Mouse (Mus musculus) cerebellum, adult 11-12 months (tissue): ENCODE measurements at regions not wholly inside any gene's neighbourhood (a gene's known extent, or its start where the extent isn't known, plus 50 kb on each side); places are given as distances from the start of the nearest gene placed in this dataset.

Experiments used
- DNase-seq: peaks from one replicate; pipeline ENCODE4 v3.0.0; 2022

DNA sequence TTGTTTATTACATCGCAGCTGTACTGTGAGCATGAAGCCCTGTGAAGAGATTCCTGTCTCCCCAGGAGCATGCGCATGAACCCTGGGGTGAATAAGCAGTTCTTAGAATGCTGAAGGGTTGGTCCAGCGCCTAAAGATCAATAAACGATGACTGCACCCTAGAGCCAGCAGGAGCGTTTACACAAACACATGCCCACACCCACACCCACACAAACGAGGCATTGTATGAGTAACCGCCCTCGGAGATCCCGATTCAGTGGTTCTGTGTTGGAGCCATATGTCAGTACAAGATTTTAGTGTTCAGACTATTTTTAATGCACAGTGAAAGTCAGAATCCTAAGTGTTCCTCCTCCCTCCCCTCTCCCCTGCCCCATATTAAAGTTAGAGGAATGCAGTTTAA lies 57.3 kb downstream of the Edn1 start:
- no peak for DNase-seq

DNA sequence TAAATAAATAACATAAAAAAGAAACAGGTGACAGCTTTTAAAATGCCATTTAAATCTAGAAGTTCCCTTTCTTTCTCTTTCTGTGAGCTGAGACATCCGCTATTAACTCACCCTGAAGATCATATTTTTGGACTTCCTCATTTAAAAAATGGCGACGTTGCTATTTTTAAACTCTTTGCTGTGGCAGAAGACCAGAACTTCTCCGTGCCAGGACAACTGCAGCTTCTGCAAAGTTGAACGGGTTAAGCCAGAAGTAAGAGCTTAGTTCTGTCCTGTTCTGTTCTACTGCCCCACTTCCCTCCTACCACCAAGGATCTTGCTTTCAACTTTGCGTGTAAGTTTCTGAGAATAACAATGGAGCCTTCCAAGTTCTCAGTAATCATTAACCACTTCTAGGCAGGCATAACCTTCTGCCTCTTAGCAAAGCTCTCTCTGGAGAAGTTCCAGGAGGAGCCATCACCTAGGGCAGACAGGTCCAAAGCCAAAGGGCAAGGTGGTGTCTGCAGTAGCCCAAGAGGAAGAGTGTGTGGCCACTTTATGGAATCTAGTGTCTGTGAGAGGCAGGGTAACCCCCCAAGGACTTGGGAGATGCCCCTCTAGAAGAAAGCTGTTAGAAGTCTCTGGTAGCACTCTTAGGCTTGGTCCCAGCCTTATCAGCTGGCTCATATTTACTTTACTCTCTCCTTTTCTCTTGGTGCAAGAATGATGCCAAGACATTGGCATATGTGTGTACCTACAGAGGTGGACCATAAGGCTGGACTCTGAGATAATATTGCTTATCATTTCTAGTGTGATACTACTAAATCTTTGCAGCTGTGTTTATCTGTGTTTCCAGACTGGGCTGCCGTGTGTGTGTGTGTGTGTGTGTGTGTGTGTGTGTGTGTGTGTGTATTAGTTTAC lies 66.6 kb downstream of the Edn1 start:
- DNase-seq, result no peak

DNA sequence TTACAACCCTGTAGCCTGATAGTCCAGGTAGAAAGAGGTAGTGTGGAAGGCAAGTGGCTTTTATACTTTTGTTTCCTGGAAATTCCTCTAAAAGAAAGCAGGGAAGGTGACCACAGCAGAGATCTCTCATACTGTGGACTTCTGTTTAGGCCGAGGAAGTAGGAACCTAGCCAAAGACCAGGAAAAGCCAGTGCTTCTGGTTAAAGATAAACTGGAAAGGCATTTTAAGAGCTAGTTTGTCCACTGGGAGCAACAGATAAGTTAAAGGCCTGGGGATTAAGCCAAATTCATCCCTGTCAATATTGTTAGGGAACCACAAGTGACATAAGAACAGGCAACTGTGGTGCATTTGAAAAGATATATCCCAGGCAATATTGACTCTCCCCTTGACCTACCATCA lies 68.5 kb downstream of the Edn1 start:
- no peak for DNase-seq

DNA sequence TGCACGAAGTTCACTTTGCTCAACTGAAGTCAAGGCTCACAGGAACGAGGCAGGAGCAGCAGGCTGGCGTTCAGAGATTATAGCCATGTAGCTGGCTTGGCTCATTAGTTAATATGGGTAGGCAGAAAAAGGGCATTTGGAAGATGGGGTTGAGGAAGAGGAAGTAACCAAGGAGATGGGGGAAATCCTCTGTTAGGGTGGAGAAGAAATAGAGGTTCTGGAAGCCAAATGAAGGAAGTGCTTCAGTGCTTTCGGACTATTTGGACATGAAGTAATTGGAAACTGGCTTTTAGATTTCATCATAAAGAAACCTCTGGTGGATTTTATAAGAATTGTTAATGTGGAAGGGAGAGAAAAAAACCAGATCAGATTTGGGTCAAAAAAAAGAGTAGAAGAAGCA lies 70.9 kb downstream of the Edn1 start:
- no peak for DNase-seq

DNA sequence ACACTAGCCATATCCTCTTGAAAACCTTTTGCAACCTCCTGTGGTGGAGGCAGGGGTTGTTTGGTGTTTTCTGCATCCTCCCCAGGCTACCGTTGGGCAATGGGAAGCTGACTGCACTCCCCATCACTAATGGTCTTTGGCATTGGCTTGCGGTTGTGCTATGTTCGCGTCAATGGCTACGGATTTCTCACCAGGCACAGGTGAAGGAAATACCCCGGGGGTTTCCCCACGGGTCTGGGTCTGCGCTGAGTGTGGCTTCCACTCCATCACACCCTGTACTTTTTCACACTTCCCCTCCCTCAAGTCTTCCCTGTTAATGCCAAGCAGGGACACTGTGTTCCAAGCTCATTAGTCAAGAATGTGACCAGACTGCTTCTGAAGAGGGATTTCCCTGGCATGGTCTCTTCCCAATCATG lies 72.9 kb downstream of the Edn1 start:
- no peak for DNase-seq

DNA sequence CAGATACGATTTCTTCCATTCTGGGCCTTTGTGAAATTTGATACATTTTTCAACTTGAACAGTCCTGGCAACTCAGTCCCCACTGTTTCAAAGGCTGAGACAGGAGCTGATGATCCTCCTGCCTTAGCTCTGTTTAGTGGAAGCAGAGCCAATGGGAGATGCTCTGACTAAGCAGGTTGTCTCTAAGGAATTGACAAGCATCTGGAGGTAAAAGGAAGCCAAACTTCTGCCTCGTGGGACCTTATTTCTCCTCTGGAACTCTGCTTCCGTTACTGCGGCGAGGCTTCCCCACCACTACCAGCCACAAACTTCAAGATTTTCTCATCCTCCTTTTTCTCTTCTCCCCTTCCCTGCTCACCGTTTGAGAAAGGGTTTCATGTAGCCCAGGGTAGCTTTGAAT lies 78.4 kb downstream of the Edn1 start:
- DNase-seq, result no peak

DNA sequence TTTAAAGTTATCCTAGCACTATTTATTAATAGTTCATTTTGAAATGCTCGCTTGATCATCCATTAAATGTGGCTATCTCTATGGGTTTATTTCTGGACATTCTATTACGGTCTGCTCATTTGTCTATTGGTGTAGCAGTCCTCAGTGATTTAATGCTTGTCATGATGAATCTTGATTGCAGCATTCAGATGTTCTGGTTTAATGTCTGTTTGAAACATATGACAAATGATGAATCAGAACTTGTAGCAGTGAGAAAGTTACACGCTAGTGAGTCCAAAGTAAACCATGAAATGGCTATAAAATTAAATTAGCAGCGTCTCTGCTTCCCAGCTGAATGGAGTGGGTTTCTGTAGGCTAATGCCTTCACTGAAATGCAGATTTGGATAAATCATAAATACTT lies 81.8 kb downstream of the Edn1 start:
- no peak for DNase-seq

DNA sequence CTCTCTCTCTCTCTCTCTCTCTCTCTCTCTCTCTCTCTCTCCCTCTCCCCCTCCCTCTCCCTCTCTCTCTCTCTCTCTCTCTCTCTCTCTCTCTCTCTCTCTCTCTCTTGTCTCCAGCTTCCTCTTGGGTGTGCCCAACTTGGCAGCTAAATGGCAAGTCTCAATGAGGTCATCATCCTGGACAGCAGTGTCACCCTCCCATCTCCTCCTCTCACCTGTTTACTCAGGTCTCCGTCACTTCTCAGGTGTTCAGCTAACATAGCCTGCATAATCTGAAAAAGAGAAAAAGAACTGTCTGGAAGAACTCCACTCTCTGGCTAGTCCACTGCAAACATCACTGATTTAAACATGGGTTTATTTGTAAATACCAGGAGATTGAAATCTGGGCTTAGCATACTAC lies 89.1 kb downstream of the Edn1 start:
- DNase-seq, result no peak

DNA sequence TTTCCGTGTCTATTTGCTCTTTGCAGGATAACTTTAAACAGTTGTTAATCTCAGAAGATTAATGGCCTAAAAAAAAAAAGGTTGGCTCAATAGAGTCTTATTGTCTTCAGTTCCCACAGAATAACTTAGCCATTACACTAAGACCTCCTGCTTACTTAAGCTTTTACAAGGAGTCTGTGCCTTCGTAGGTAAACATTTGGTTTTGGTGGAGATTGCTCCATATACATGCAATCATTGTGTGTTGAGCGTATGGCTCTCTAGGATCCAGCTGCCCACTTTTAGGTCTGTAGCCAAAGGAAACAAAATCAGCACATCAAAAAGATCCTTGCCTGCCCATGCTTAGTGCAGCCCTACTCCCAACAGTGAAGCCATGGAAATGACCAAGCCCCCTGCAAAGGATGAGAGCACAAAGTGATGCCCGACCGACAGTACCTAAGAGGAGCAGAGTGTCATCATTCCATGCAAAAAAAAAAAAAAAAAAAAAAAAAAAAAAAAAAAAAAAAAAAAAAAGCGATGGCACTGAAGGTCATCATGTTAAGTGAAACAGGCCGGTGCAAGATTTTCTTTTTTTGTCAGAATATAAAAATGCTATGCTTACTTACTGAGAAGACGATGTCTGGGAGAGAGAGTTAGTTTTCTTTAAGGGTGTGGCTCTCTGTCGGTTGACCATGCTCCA lies 90.2 kb downstream of the Edn1 start:
- no peak for DNase-seq

DNA sequence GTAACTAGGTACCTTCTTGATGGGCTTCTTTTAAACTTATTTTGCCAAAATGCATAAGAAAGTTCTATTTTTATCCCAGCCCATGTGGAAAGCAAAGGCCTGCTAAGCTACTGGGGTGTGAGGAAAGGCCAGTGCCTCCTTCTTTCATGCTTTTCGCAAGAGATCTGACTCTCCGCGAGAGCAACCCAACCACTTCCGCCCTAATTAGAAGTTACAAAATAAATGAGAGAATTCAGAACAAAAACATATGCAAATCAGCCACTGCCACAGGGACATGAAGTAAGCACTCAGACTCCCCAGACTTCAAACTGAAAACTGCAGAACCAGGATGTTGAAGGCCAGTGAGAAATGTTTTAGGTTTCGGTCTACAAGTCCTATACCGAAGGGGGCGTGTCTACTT lies 91.4 kb downstream of the Edn1 start:
- DNase-seq, result no peak

DNA sequence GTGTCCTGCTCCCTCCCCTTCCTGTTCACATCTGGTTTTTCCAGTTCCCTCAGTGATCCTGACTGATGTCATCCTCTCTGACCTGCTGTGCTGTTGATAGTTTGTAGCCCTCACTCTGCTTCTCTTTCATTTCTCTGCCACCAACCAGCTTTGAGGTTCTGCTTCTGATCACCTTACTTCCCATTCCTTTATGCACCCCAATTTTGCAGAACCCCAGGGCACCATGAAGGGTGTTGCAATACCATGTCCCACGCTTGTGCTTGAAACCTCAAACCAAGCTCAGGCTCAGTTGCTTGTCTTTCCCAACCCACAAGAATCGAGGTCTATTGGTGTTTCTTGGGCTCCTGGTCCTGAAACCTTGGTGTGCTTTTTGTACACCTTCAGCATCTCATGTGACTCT lies 93.3 kb downstream of the Edn1 start:
- DNase-seq, result no peak

DNA sequence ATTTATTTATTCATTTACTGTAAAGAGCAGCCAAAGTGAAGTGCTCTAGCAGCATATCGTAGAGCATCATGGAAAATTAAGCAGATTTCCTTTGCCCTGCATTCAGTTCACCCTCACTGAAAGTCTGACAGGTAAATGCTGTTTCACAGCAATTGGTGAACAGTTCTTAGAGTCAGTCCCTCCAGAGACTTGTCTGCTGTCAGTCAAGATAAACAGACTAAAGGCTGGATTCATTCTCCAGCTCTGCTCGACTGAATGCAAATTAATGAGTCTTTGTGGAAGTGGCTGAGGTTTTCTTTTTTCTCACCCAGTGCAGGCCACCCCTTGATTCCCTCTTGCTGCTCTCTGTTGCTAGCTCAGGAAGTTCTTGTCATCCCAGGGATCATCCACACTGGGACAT lies 100.2 kb downstream of the Edn1 start:
- no peak for DNase-seq

DNA sequence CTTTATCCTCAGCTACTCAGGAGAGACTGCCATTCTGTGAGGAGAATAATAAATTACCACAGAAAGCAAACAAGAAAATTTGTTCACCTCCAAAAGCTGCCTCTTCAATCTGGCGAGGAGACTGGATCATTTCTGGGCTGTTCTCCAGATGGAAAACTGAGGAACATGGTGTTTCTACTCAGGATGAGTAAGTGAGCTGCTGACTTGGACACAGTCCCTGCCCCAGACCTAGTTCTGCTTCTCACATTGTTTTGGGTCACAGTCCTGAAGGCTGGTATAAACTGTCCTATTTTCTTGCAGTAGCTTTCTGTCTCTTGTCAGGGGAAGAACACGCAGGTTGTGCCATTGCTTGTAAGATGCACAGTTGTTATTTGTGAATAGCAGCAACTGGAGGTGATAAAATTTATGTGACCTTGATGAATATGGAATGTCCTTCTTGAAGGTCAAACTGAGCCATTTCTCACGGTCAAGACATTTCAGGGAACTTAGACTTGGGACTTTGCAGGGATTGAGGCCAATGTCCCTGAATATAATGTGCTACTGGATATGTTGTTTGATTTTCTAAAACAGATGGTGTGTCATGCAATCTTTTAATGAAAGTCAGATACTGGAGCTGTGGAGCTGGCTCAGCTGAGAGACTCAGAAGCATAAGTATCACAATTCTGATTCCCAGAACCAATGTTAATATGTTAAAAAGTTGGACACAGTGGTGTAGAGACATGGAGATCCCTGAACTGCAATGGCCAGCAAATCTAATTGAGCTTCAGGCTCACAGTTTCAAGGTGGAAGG lies 102.2 kb downstream of the Edn1 start:
- peak; percentile 51 for DNase-seq

DNA sequence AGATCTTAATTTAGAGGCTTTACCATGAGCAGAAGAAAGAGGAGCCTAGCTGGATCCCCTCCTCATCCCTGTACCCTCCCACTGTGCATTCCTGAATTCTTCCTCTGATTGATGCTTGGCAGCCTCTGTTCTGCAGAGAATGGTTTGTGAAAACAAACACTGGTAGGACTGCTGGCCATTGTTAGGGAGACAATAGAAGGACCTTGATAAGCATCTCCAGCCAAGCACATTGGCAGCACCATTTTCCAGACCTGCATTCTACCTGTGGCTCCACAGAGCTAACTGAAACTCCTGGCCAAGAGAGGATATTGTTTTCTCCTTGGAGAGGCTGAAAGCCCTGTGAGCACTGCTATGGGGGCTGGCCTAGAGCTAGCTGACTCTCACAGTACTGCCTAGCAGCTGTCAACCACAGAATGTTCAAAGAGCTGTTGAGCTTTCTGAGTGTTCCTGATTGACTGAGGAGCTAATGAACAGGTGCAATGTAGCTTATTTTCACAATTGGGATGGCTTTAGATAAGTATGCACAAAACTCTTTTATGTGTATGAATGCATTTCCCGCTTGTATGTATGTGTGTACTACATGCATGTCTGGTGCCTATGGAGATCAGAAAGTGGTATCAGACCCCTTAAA lies 111.5 kb downstream of the Edn1 start:
- no peak for DNase-seq

DNA sequence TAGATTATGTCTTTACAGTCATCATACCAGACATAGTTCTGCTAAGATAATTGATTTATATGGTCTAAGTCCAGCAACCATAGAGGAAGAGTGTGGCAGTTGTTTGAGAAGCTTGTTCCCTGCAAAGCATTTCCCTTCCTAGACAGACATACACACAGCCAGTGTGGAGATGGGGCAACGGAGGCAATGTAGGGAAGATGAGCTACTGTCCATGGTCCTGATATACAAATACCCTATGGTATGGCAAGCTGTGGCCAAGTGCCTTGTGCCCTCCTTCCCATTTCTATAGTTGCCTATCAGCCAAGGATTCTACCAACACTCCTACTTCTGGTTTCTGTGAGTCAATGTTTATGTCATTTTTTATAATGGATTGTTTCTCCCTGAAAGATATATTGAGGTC lies 145.6 kb downstream of the Edn1 start:
- DNase-seq, result no peak

DNA sequence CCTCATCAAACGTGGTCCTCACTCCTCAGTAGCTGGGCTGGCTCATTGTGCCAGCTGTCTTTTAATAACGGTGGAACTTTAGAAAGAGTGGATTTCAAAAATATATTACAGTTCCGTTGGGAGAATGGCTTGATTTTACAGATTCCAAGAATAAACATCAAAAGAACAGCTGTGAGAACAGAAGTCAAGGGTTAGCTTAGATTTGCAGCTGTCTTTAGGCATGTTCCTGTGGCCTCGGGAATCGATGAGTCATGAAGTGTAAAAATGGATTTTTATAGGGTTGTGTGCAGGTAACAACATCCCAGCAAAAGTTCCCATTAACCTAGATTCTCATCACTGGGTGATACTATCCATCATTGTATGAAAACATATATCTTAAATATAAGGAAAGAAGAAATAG lies 152.4 kb downstream of the Edn1 start:
- DNase-seq, result no peak

DNA sequence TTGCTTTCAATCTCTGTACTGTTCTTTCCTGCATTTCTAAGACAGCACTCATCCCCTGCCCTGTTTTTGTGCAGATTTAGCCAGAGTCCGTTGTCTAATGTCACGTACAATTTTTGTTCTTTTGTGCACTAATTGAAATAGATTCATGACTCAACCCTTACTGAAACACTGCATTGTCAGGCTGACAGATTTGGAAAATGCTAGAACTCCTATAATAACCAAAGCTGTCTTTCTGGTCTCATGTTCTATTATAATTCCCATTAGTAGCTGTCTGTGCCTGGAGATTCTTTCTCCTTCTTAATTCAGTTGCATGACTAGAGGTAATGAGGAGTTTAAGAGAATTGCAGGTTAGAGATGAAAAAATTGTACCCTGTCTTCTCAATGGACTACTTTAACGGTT lies 158.6 kb downstream of the Edn1 start:
- no peak for DNase-seq

DNA sequence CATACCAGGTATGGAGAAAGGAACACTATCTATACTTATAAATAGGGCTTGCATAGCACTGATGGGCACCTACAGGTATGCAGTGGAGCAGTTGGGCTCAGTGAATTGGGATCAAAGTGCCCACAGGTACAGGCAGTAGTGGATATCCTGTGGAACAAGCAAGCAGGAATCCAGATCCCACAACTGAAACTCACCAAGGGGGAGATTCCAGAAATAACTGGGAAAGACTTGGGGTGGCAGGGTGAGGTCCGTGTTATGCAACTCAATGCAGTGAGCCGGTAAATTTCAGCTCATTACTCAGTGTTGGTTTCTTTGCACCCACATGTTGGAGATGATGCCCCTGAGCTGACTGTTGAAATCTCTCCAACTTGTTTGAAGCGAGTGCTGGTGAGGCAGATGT lies 177.5 kb downstream of the Edn1 start:
- DNase-seq, result no peak

DNA sequence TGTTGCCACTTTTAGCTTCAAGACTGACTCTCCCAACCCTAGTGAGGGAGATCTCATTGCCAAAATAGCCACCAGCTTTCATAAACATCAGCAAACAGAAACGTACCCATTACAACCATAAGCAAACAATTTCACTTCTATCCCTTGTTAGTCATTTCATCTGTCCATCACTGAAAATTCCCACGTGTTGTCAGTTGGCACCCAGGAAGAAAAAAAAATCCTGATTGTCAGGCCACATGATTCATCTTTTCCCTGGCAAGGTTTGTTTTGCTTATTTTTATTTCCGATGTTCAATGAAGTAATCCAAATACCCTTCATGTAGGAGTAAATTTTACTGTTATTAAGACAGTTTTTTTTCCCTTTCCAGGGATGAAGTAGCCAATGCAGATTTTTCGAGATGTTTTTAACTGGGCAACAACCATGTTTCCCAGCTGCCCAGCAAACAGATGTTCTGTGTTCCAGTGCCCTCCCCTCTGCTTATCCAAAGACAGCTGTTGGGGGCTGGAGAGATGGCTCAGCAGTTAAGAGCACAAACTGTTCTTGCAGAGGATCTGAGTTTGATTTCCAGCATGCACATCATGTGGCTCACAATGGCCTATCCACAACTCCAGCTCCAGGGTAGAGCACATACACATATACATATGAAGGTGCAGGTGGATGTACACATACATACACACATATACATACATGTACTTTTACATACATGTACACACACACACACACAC lies 189.3 kb upstream of the Phactr1 start:
- DNase-seq, result no peak

DNA sequence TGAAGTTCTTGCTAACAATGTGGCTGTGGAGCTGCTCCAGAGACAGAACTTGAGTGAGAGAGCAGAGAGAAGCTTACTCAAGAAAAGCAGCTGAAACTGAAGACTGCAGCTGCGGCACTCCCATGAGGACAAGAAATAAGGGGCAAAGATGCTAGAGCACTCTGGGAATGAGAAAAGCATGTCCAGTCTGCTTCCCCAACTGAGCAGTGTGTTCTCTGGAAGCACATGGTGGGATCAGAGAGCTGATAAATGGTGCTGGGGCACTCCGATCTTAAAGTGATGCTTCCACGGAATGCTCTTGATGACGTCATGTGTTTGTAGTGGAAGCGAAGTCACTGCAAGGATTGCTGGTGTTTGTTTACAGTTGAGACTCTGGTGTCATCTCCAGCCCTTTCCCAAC lies 186.1 kb upstream of the Phactr1 start:
- DNase-seq, result no peak

DNA sequence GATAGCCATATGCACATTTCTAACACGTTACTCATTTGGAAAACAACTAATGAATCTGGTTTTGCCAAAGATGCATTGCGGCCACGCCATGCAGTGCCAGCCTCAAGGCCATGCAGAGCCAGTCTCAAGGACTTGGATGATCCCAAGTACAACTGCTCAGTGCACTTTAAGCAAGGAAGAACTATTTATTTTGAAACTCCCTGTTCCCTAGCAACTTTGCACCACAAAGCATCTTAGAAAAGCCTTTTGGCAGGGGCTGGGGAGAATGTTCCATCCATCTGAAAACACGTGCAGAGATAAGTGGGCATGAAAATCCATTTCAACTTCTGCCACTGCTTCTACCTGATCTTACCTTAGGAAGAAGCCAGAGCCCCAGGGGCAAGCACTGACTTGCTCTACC lies 182.1 kb upstream of the Phactr1 start:
- no peak for DNase-seq

DNA sequence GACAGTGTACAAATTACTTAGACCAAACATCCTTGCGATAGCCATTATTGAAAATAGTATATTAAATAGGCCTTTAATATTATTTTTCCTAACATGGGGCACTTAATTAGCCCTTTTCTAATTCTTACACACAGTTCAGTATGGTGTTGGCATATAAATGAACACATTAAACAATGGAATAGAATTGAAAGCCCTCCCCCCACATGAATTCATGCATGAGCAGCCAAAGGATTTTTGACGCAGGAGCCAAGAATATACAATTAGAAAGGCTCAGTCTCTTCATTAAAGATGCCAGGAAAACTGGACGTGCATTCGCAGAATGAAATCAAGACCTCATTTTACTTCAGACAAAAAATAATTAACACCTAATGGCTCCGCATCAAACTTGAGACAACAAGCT lies 172.9 kb upstream of the Phactr1 start:
- no peak for DNase-seq

DNA sequence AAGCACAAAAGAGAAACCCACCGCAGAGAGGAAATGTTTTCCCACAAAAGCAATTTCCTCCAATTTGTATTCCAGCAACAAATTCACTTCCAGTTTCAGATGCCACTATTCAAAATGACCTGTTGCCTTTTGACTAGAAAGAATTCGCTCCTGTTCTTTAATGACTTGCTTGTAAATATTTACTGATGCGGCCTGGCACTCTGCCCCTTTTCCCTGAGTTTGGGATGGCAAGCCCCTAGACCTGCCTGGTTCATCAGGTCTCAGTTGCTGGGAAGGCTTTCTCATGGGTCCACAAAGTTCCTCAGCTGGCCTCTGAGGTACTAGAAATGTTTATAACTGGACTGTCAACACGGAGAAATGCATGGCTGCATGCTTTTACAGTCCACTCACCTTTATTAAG lies 161.7 kb upstream of the Phactr1 start:
- no peak for DNase-seq
